Mouse (Mus musculus): Measurements from ENCODE around the gene Gm29776.

Gene Gm29776

DNA sequence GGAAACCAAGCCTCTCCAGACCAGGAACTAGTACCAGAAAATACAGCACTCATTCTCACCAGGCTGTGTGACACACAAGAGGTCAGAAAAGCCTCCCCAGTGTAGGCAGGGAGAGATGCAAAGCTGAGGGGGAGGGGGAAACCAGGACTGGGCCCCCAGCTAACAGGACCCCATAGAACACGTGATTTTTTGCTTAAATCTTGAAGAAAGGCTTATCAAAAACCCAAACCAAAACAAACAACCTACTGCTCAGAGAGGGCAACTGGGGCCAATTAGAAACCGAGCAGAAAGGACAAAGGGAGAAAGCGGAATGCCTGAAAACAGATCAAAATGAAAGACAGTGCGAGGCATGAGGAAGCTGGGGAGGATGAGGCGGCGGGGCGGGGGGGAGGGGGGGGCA lies 45.8 kb downstream of the Gm29776 start:
- no peak for DNase-seq (ENCODE audit: extremely low read depth, low read depth, low spot score)

- DNase-seq (ENCODE audit: extremely low read depth, low read depth, low spot score): no peak
Measured at GRCm38 (mm10) chr14:54651556-54651955, 47.1 kb downstream of the Gm29776 start.

- peak; percentile 43 for DNase-seq (ENCODE audit: extremely low read depth, low read depth, low spot score)
Measured at GRCm38 (mm10) chr14:54650621-54651454, 47.8 kb downstream of the Gm29776 start.

GRCm38 (mm10) chr14:54647900-54648299 lies 50.7 kb downstream of the Gm29776 start:
- no peak for DNase-seq (ENCODE audit: extremely low read depth, low read depth, low spot score)

GRCm38 (mm10) chr14:54646898-54647636 lies 51.6 kb downstream of the Gm29776 start:
- DNase-seq (ENCODE audit: extremely low read depth, low read depth, low spot score): no peak

- DNase-seq (ENCODE audit: extremely low read depth, low read depth, low spot score): no peak
Measured at GRCm38 (mm10) chr14:54646455-54646854, 52.2 kb downstream of the Gm29776 start.

DNA sequence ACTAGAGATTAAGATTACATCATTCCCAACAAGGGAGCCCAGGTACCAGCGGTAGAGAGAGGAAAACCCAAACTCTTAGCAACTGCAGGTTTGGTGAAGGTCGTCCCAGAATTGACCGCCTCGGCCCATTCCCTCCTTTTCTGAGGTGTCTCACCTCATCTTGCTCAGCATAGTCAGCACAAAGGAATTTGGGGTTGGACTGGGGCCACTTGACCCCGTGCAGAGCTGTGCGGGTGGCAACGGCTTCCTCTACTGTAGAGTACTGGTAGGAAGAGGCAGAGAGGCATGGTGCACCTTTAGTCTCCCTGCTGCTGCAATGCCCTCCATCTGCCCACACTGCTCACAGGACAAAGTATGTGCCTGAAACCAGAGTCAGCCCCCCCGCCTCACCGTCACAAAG lies 54.3 kb downstream of the Gm29776 start:
- no peak for DNase-seq (ENCODE audit: extremely low read depth, low read depth, low spot score)

DNA sequence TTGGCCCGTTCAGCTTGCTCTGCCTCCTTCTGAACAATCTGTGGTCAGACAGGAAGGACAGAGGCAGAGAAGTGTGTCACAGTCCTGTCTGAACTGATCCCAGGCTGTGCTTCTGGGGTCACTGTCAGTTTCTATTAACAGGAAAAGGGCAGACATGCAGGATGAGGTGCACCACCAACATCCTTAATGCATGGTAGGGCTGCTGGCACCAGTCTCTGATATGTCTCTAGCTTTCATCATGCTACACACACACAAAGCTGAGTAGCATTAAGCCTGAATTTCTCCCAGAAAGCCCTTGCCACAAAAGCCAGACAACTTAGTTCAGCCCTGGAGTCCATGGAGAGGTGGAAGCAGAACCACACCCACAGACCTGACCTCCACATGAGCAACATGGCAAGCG lies 55.6 kb downstream of the Gm29776 start:
- no peak for DNase-seq (ENCODE audit: extremely low read depth, low read depth, low spot score)

Measured in fat pad, adult 2 months (tissue).